Mouse (Mus musculus) intestine, embryonic 14.5 days (tissue): ENCODE measurements around the gene Pqlc2. TPM values are rescaled to one million over a fixed set of nuclear protein-coding genes. Genes with fewer than 3 reads are reported as not detected.

Experiments
- ATAC-seq: fragments of 200-750 bp; cut with Nextera tagmentation; replicated peaks from 2 replicates; pipeline ENCODE4 v1.8.0; 2017; ENCODE audit warnings: low read depth, moderate number of reproducible peaks, moderate TSS enrichment, moderate library complexity; ENCODE audit not compliant: low FRiP score, low TSS enrichment
- DNase-seq: peaks from one replicate; pipeline ENCODE4 v3.0.0-alpha.2; 2018; ENCODE audit warnings: low spot score
- H3K27ac ChIP-seq: fragments of 300-500 bp; sonication (generic); 2 replicates; pipeline ENCODE4 v1.5.1; 2014; ENCODE audit warnings: low read depth, mild to moderate bottlenecking, control low read depth
- H3K27me3 ChIP-seq: fragments of 300-500 bp; sonication (generic); replicated peaks from 2 replicates; pipeline ENCODE4 v1.6.1; 2014; ENCODE audit warnings: low read length, control low read depth; ENCODE audit not compliant: control insufficient read depth, insufficient read depth
- H3K36me3 ChIP-seq: fragments of 300-500 bp; sonication (generic); 2 replicates; pipeline ENCODE4 v1.6.1; 2014; ENCODE audit warnings: low read length, control low read depth; ENCODE audit not compliant: control insufficient read depth, insufficient read depth
- H3K4me1 ChIP-seq: fragments of 300-500 bp; sonication (generic); replicated peaks from 2 replicates; pipeline ENCODE4 v1.6.1; 2014; ENCODE audit warnings: low read length, control low read depth, mixed read lengths; ENCODE audit not compliant: control insufficient read depth, insufficient read depth
- H3K4me2 ChIP-seq: fragments of 300-500 bp; sonication (generic); 2 replicates; pipeline ENCODE4 v1.6.1; 2014; ENCODE audit warnings: low read length
- H3K4me3 ChIP-seq: fragments of 300-500 bp; sonication (generic); 2 replicates; pipeline ENCODE4 v1.5.1; 2014; ENCODE audit warnings: low read depth, low read length, control low read depth, mixed read lengths
- H3K9ac ChIP-seq: fragments of 300-500 bp; sonication (generic); 2 replicates; pipeline ENCODE4 v1.6.1; 2014; ENCODE audit warnings: mild to moderate bottlenecking, low read length
- H3K9me3 ChIP-seq: fragments of 300-500 bp; sonication (generic); 2 replicates; pipeline ENCODE4 v1.6.1; 2016; ENCODE audit warnings: low read length, control low read depth; ENCODE audit not compliant: control insufficient read depth
- WGBS: fragments of 180-500 bp; shearing (Covaris S2); extraction: QIAGEN DNeasy Blood & Tissue Kit; methylation state at CpG from one replicate; pipeline ENCODE4 v1.1.7; 2014; 5-methylcytosine and 5-hydroxymethylcytosine counted together
- polyA plus RNA-seq: library from polyadenylated mRNA; unstranded; fragments of >200 nt; fragmentation: Nextera tagmentation; extraction: Ambion mirVana; gene quantifications from 2 replicates; pipeline ENCODE4 v1.2.1, GENCODE M21; 2014

Pqlc2 gene
- polyA plus RNA-seq, 1 experiment from 2014 or later, result 17.1 TPM

GRCm38 (mm10) chr4:139252051-139252760 lies 58.3 kb downstream of the Pqlc2 start:
- Histone ChIP-seq H3K36me3 (peaks cover 21% of the 10 kb centered on the region), H3K4me2 (0 out of 2 replicates have a peak overlapping the region, but pooled peaks have one; percentile 15), H3K4me3 (no peak overlapping the region), H3K27me3 (no peaks in the 10 kb centered on the region), H3K27ac (peak overlapping the region; percentile 83), H3K9me3 (no peaks in the 10 kb centered on the region), H3K4me1 (peaks cover 48% of the 10 kb centered on the region), H3K9ac (peak overlapping the region; percentile 39; the same call in 1 of the 2 replicates)
- 37% methylated on average over 22 of the region's 22 CpGs for WGBS
- DNase-seq, result peak; percentile 92
- peak; percentile 67 for ATAC-seq

- ATAC-seq, result peak; percentile 71
- no peaks in the 10 kb centered on the region for H3K27me3 ChIP-seq
- H3K4me2 ChIP-seq, result no peak overlapping the region
- peaks cover 48% of the 10 kb centered on the region for H3K4me1 ChIP-seq
- no peak overlapping the region for H3K4me3 ChIP-seq
- H3K36me3 ChIP-seq, result peaks cover 12% of the 10 kb centered on the region
- DNase-seq, result peak; percentile 61
- no peaks in the 10 kb centered on the region for H3K9me3 ChIP-seq
- no peak overlapping the region for H3K9ac ChIP-seq
- peak overlapping the region; percentile 83 for H3K27ac ChIP-seq
- 49% methylated on average over 8 of the region's 8 CpGs for WGBS
Measured at GRCm38 (mm10) chr4:139250886-139251285, 59.6 kb downstream of the Pqlc2 start.

GRCm38 (mm10) chr4:139250043-139250442 lies 60.5 kb downstream of the Pqlc2 start:
- H3K9ac ChIP-seq, result no peak overlapping the region
- H3K4me3 ChIP-seq, result no peak overlapping the region
- DNase-seq (no peak), ATAC-seq (no peak)
- H3K27me3 ChIP-seq, result no peaks in the 10 kb centered on the region
- H3K4me2 ChIP-seq, result peak overlapping the region; percentile 2; the same call in 1 of the 2 replicates
- peaks cover 13% of the 10 kb centered on the region for H3K36me3 ChIP-seq
- peak overlapping the region; percentile 83 for H3K27ac ChIP-seq
- no peaks in the 10 kb centered on the region for H3K9me3 ChIP-seq
- peaks cover 48% of the 10 kb centered on the region for H3K4me1 ChIP-seq
- WGBS, result 32% methylated on average over 5 of the region's 5 CpGs

GRCm38 (mm10) chr4:139248736-139249135 lies 61.8 kb downstream of the Pqlc2 start:
- H3K9ac ChIP-seq, result no peak overlapping the region
- no peaks in the 10 kb centered on the region for H3K9me3 ChIP-seq
- no peak overlapping the region for H3K4me3 ChIP-seq
- no peak for DNase-seq
- peaks cover 48% of the 10 kb centered on the region for H3K4me1 ChIP-seq
- H3K27me3 ChIP-seq, result no peaks in the 10 kb centered on the region
- peak overlapping the region; percentile 83; the same call in 1 of the 2 replicates for H3K27ac ChIP-seq
- peaks cover 15% of the 10 kb centered on the region for H3K36me3 ChIP-seq
- no peak for ATAC-seq
- 78% methylated on average over 5 of the region's 5 CpGs for WGBS
- no peak overlapping the region for H3K4me2 ChIP-seq

GRCm38 (mm10) chr4:139247966-139248365 lies 62.5 kb downstream of the Pqlc2 start:
- no peak overlapping the region for H3K9ac ChIP-seq
- DNase-seq (no peak), ATAC-seq (no peak)
- no peak overlapping the region for H3K4me3 ChIP-seq
- peaks cover 48% of the 10 kb centered on the region for H3K4me1 ChIP-seq
- peaks cover 22% of the 10 kb centered on the region for H3K36me3 ChIP-seq
- 62% methylated on average over 7 of the region's 7 CpGs for WGBS
- no peak overlapping the region for H3K27ac ChIP-seq
- no peaks in the 10 kb centered on the region for H3K9me3 ChIP-seq
- H3K27me3 ChIP-seq, result no peaks in the 10 kb centered on the region
- H3K4me2 ChIP-seq, result no peak overlapping the region

- Histone ChIP-seq H3K4me2 (no peak overlapping the region), H3K27ac (no peak overlapping the region), H3K4me3 (no peak overlapping the region), H3K9ac (no peak overlapping the region), H3K36me3 (peaks cover 36% of the 10 kb centered on the region), H3K27me3 (no peaks in the 10 kb centered on the region), H3K4me1 (peaks cover 40% of the 10 kb centered on the region), H3K9me3 (no peaks in the 10 kb centered on the region)
- DNase-seq (no peak), ATAC-seq (no peak)
- 70% methylated on average over 7 of the region's 7 CpGs for WGBS
Measured at GRCm38 (mm10) chr4:139246130-139246877, 64.2 kb downstream of the Pqlc2 start.

- H3K4me3 ChIP-seq, result no peak overlapping the region
- no peaks in the 10 kb centered on the region for H3K9me3 ChIP-seq
- peaks cover 44% of the 10 kb centered on the region for H3K36me3 ChIP-seq
- H3K4me1 ChIP-seq, result peaks cover 33% of the 10 kb centered on the region
- H3K9ac ChIP-seq, result no peak overlapping the region
- WGBS, result 86% methylated on average over 2 of the region's 2 CpGs
- H3K27ac ChIP-seq, result no peak overlapping the region
- ATAC-seq (no peak), DNase-seq (no peak)
- no peak overlapping the region for H3K4me2 ChIP-seq
- H3K27me3 ChIP-seq, result no peaks in the 10 kb centered on the region
Measured at GRCm38 (mm10) chr4:139245534-139245933, 65.0 kb downstream of the Pqlc2 start.

GRCm38 (mm10) chr4:139244766-139245165 lies 65.7 kb downstream of the Pqlc2 start:
- no peak overlapping the region for H3K27ac ChIP-seq
- ATAC-seq (no peak), DNase-seq (no peak)
- H3K4me3 ChIP-seq, result no peak overlapping the region
- H3K9me3 ChIP-seq, result no peaks in the 10 kb centered on the region
- H3K36me3 ChIP-seq, result peaks cover 52% of the 10 kb centered on the region
- 76% methylated on average over 6 of the region's 6 CpGs for WGBS
- H3K27me3 ChIP-seq, result no peaks in the 10 kb centered on the region
- H3K9ac ChIP-seq, result no peak overlapping the region
- peaks cover 25% of the 10 kb centered on the region for H3K4me1 ChIP-seq
- H3K4me2 ChIP-seq, result no peak overlapping the region
